Mouse (Mus musculus): ENCODE data around the gene Pacs2. TPM values are rescaled to one million over a fixed set of nuclear protein-coding genes. Genes with fewer than 3 reads are reported as not detected.

Pacs2 gene
- polyA plus RNA-seq, 1 experiment from 2014 or later = 24.7 TPM

GRCm38 (mm10) chr12:113119516-113120410 lies 105.5 kb downstream of the Pacs2 start:
- Histone ChIP-seq H3K27me3 (ENCODE audit: control insufficient read depth, insufficient read depth, low read length) (no peaks in the 10 kb centered on the region), H3K36me3 (ENCODE audit: control insufficient read depth, insufficient read depth, low read length) (peaks cover 21% of the 10 kb centered on the region), H3K9ac (ENCODE audit: low read length) (no peak overlapping the region), H3K9me3 (ENCODE audit: control insufficient read depth, low read length) (no peaks in the 10 kb centered on the region), H3K4me3 (ENCODE audit: low read depth, low read length) (no peak overlapping the region), H3K27ac (ENCODE audit: low read depth, low read length) (no peak overlapping the region), H3K4me2 (ENCODE audit: low read depth, low read length, severe bottlenecking) (no peak overlapping the region), H3K4me1 (replicated peaks; ENCODE audit: control insufficient read depth, insufficient read depth, low read length) (no peaks in the 10 kb centered on the region)
- peak; percentile 69 for ATAC-seq (replicated peaks; ENCODE audit: low FRiP score)
- 89% methylated on average over 20 of the region's 20 CpGs for WGBS
- peak; percentile 91 for DNase-seq (ENCODE audit: low spot score)

Small RNA genes within 50 kb of the gene (microRNA-seq; reads per million reads assigned to microRNA genes)
- not detected for gene Gm44471 (ENCODE audit: insufficient number of aligned reads)

Other genes starting within 250 kb of the Pacs2 start
- gene Ahnak2, start 211.9 kb upstream of the Pacs2 start, polyA plus RNA-seq (2014; fragmentation: Nextera tagmentation; extraction: Ambion mirVana) = 0.08 and 0.16 TPM in 2 replicates
- 12.5 and 15.3 TPM in 2 replicates for gene Clba1, start 205.6 kb upstream of the Pacs2 start, polyA plus RNA-seq (2014; fragmentation: Nextera tagmentation; extraction: Ambion mirVana)
- gene Cdca4, start 185.1 kb upstream of the Pacs2 start, polyA plus RNA-seq (2014; fragmentation: Nextera tagmentation; extraction: Ambion mirVana) = 170 and 180 TPM in 2 replicates
- gene Gpr132, start 146.3 kb upstream of the Pacs2 start, polyA plus RNA-seq (2014; fragmentation: Nextera tagmentation; extraction: Ambion mirVana) = not detected in 2 replicates
- gene Jag2, start 84.7 kb upstream of the Pacs2 start, polyA plus RNA-seq (2014; fragmentation: Nextera tagmentation; extraction: Ambion mirVana) = 3.2 and 4.3 TPM in 2 replicates
- gene Nudt14, start 72.4 kb upstream of the Pacs2 start, polyA plus RNA-seq (2014; fragmentation: Nextera tagmentation; extraction: Ambion mirVana) = 57.6 and 59.2 TPM in 2 replicates
- gene Btbd6, start 38.0 kb upstream of the Pacs2 start, polyA plus RNA-seq (2014; fragmentation: Nextera tagmentation; extraction: Ambion mirVana) = 26.7 and 27.8 TPM in 2 replicates
- 67.3 and 70.8 TPM in 2 replicates for gene Brf1, start 13.8 kb upstream of the Pacs2 start, polyA plus RNA-seq (2014; fragmentation: Nextera tagmentation; extraction: Ambion mirVana)
- gene Tex22, start 60.0 kb downstream of the Pacs2 start, polyA plus RNA-seq (2014; fragmentation: Nextera tagmentation; extraction: Ambion mirVana) = not detected in 2 replicates
- 25.3 and 27.7 TPM in 2 replicates for gene Mta1, start 83.8 kb downstream of the Pacs2 start, polyA plus RNA-seq (2014; fragmentation: Nextera tagmentation; extraction: Ambion mirVana)
- gene Crip2, start 125.7 kb downstream of the Pacs2 start, polyA plus RNA-seq (2014; fragmentation: Nextera tagmentation; extraction: Ambion mirVana) = 186 and 217 TPM in 2 replicates
- gene Crip1, start 131.8 kb downstream of the Pacs2 start, polyA plus RNA-seq (2014; fragmentation: Nextera tagmentation; extraction: Ambion mirVana) = 61.3 and 66.5 TPM in 2 replicates
- 57.2 and 58.2 TPM in 2 replicates for gene Tedc1, start 141.9 kb downstream of the Pacs2 start, polyA plus RNA-seq (2014; fragmentation: Nextera tagmentation; extraction: Ambion mirVana)
- gene Tmem121, start 171.4 kb downstream of the Pacs2 start, polyA plus RNA-seq (2014; fragmentation: Nextera tagmentation; extraction: Ambion mirVana) = 17.0 and 20.3 TPM in 2 replicates

Measured in forebrain, embryonic 11.5 days (tissue).